Mouse (Mus musculus): ENCODE data around the gene Gps1. TPM values are rescaled to one million over a fixed set of nuclear protein-coding genes. Genes with fewer than 3 reads are reported as not detected.

The Gps1 gene
- total and polyA plus RNA-seq, 2 experiments from 2014 or later, result 233 to 252 TPM

DNA sequence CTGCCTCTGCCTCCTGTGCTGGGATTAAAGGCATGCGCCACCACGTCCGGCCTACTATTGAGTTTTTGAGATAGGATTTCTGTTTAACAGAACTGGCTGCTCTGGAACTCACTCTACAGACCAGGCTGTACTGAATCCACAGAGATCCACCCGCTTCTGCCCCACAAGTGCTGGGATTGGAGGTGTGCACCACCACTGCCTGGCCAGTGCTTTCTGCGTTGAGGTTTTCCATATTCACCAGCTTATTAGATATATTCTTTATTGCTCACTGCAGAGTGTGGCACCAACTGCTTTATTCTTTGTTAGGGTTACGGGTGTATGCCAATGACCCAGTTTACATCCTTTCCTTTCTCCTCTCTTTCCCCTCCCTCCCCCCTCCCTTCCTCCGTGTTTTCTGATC, 20.2 kb downstream of the Gps1 start:
- WGBS, result 79% methylated on average over 7 of the region's 7 CpGs
- ATAC-seq (ENCODE audit: low FRiP score) (no peak), DNase-seq (ENCODE audit: low spot score) (no peak)
- Histone ChIP-seq H3K4me2 (ENCODE audit: low read depth, low read length, poor library complexity, severe bottlenecking) (no peak overlapping the region), H3K36me3 (ENCODE audit: insufficient read depth, low read length) (peaks cover 41% of the 10 kb centered on the region), H3K4me3 (ENCODE audit: low read depth, low read length) (no peak overlapping the region), H3K4me1 (ENCODE audit: insufficient read depth, low read length) (no peaks in the 10 kb centered on the region), H3K9ac (replicated peaks; ENCODE audit: low read length, poor library complexity, severe bottlenecking) (no peak overlapping the region), H3K27me3 (ENCODE audit: insufficient read depth, low read length) (no peaks in the 10 kb centered on the region), H3K27ac (ENCODE audit: low read depth, low read length) (no peak overlapping the region), H3K9me3 (ENCODE audit: low read length) (no peaks in the 10 kb centered on the region)
- TF ChIP-seq CTCF (IDR thresholded peaks at IDR 0.05), result no peak

DNA sequence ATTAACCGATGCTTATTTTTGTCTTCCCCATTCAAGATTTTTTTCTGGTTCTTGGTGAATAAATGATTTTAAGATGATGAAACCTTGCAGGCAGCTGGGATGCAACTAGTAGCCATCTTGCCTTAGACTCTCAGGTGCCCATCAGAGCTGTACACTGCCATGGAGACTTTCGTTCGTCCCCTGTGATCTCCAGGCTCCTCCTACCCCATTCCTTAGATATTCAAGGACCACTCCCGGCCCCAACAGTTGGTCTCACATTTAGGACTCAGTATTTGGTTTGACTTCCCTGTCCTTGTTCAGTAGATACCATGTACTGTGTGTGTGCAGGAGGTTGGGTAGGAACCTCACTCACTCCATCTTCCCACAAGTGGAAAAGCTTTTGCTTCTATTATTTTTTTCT, 20.7 kb downstream of the Gps1 start:
- Histone ChIP-seq H3K4me2 (ENCODE audit: low read depth, low read length, poor library complexity, severe bottlenecking) (no peak overlapping the region), H3K36me3 (ENCODE audit: insufficient read depth, low read length) (peaks cover 46% of the 10 kb centered on the region), H3K9me3 (ENCODE audit: low read length) (no peaks in the 10 kb centered on the region), H3K27ac (ENCODE audit: low read depth, low read length) (no peak overlapping the region), H3K4me1 (ENCODE audit: insufficient read depth, low read length) (no peaks in the 10 kb centered on the region), H3K27me3 (ENCODE audit: insufficient read depth, low read length) (no peaks in the 10 kb centered on the region), H3K4me3 (ENCODE audit: low read depth, low read length) (no peak overlapping the region), H3K9ac (replicated peaks; ENCODE audit: low read length, poor library complexity, severe bottlenecking) (no peak overlapping the region)
- ATAC-seq (ENCODE audit: low FRiP score) (no peak), DNase-seq (ENCODE audit: low spot score) (no peak)
- no peak for TF ChIP-seq CTCF (IDR thresholded peaks at IDR 0.05)
- WGBS, result 72% methylated on average over 4 of the region's 4 CpGs

- Histone ChIP-seq H3K9me3 (ENCODE audit: low read length) (no peaks in the 10 kb centered on the region), H3K36me3 (ENCODE audit: insufficient read depth, low read length) (peaks cover 54% of the 10 kb centered on the region), H3K4me3 (ENCODE audit: low read depth, low read length) (no peak overlapping the region), H3K4me1 (ENCODE audit: insufficient read depth, low read length) (no peaks in the 10 kb centered on the region), H3K4me2 (ENCODE audit: low read depth, low read length, poor library complexity, severe bottlenecking) (no peak overlapping the region), H3K27ac (ENCODE audit: low read depth, low read length) (no peak overlapping the region), H3K9ac (replicated peaks; ENCODE audit: low read length, poor library complexity, severe bottlenecking) (no peak overlapping the region), H3K27me3 (ENCODE audit: insufficient read depth, low read length) (no peaks in the 10 kb centered on the region)
- WGBS, result 93% methylated on average over 7 of the region's 7 CpGs
- DNase-seq (ENCODE audit: low spot score) (no peak), ATAC-seq (ENCODE audit: low FRiP score) (no peak)
- no peak for TF ChIP-seq CTCF (IDR thresholded peaks at IDR 0.05)
These were observed 21.6 kb downstream of the Gps1 start for GRCm38 (mm10) chr11:120805375-120806298.

DNA sequence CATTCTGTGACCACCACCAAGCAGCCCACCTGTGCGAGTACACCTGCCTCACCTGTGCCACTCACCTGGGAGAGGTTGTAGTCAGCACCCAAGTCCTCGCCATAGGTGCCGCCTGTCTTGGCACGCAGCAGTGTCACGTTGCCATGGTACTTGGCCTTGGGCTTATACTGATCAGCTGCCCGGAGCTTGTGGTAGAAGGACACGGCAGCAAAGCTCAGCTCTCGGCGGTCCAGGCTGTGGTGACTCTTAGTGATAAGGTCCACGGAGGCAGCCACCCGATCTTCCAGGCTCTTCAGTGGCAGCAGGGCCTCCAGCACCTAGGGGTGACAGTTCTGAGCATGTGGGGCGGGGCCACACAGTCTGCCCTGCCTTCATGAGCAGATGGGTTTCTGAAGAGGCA, 23.9 kb downstream of the Gps1 start:
- Histone ChIP-seq H3K9ac (replicated peaks; ENCODE audit: low read length, poor library complexity, severe bottlenecking) (no peak overlapping the region), H3K27me3 (ENCODE audit: insufficient read depth, low read length) (no peaks in the 10 kb centered on the region), H3K36me3 (ENCODE audit: insufficient read depth, low read length) (peaks cover 78% of the 10 kb centered on the region), H3K27ac (ENCODE audit: low read depth, low read length) (no peak overlapping the region), H3K4me3 (ENCODE audit: low read depth, low read length) (no peak overlapping the region), H3K4me1 (ENCODE audit: insufficient read depth, low read length) (no peaks in the 10 kb centered on the region), H3K4me2 (ENCODE audit: low read depth, low read length, poor library complexity, severe bottlenecking) (no peak overlapping the region), H3K9me3 (ENCODE audit: low read length) (no peaks in the 10 kb centered on the region)
- 96% methylated on average over 12 of the region's 12 CpGs for WGBS
- ATAC-seq (ENCODE audit: low FRiP score), result no peak
- DNase-seq (ENCODE audit: low spot score), result no peak
- TF ChIP-seq CTCF (IDR thresholded peaks at IDR 0.05), result no peak

GRCm38 (mm10) chr11:120812068-120812467, 28.0 kb downstream of the Gps1 start:
- WGBS, result 94% methylated on average over 16 of the region's 16 CpGs
- ATAC-seq (ENCODE audit: low FRiP score) (no peak), DNase-seq (ENCODE audit: low spot score) (no peak)
- TF ChIP-seq CTCF (IDR thresholded peaks at IDR 0.05), result no peak
- no peaks in the 10 kb centered on the region for H3K9me3 ChIP-seq (ENCODE audit: low read length)
- H3K4me1 ChIP-seq (ENCODE audit: insufficient read depth, low read length), result no peaks in the 10 kb centered on the region
- H3K4me3 ChIP-seq (ENCODE audit: low read depth, low read length), result no peak overlapping the region
- peaks cover 100% of the 10 kb centered on the region for H3K36me3 ChIP-seq (ENCODE audit: insufficient read depth, low read length)
- no peak overlapping the region for H3K4me2 ChIP-seq (ENCODE audit: low read depth, low read length, poor library complexity, severe bottlenecking)
- H3K9ac ChIP-seq (replicated peaks; ENCODE audit: low read length, poor library complexity, severe bottlenecking), result no peak overlapping the region
- H3K27ac ChIP-seq (ENCODE audit: low read depth, low read length), result no peak overlapping the region
- no peaks in the 10 kb centered on the region for H3K27me3 ChIP-seq (ENCODE audit: insufficient read depth, low read length)

GRCm38 (mm10) chr11:120817358-120817757, 33.3 kb downstream of the Gps1 start:
- H3K36me3 ChIP-seq (ENCODE audit: insufficient read depth, low read length), result peaks cover 92% of the 10 kb centered on the region
- H3K27me3 ChIP-seq (ENCODE audit: insufficient read depth, low read length), result no peaks in the 10 kb centered on the region
- no peak for ATAC-seq (ENCODE audit: low FRiP score)
- no peak for TF ChIP-seq CTCF (IDR thresholded peaks at IDR 0.05)
- no peak overlapping the region for H3K27ac ChIP-seq (ENCODE audit: low read depth, low read length)
- H3K4me1 ChIP-seq (ENCODE audit: insufficient read depth, low read length), result peaks cover 11% of the 10 kb centered on the region
- 98% methylated on average over 6 of the region's 6 CpGs for WGBS
- H3K4me3 ChIP-seq (ENCODE audit: low read depth, low read length), result no peak overlapping the region
- H3K9ac ChIP-seq (replicated peaks; ENCODE audit: low read length, poor library complexity, severe bottlenecking), result no peak overlapping the region
- DNase-seq (ENCODE audit: low spot score), result no peak
- H3K9me3 ChIP-seq (ENCODE audit: low read length), result no peaks in the 10 kb centered on the region
- H3K4me2 ChIP-seq (ENCODE audit: low read depth, low read length, poor library complexity, severe bottlenecking), result no peak overlapping the region
